Mouse (Mus musculus): Measurements from ENCODE around the gene Tmem253.
"Not testable (repeated sequence)": the region's sequence is repeated elsewhere in the genome, so short reads cannot be mapped to it uniquely, and the experiment has no call there.

Tmem253 gene

DNA sequence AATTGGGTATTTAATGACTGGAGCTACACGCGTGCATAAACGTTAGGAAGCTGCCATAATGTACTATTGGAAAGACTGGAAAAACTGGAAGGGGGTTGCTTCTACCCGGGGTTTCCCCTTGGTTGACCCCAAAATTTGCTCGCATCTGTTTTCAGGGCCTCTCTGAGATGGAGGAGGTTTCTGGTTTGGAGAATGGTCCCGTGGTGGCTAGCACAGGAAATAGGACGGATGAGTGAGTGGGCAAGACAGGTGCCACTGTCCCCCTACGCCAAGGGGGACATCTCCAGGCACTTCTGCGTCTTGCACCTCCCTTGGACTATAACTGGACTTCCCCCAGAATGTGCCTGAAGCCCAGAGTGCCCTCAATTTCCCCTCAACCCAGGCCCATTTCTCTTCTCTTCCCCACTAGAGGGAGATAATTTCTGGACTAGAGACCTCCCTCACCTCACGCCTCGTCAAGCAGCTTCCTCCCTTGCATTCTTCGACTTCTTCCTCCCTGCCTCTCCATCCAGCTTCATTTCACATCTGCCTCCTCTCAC lies 3.7 kb downstream of the Tmem253 start:
- in situ Hi-C loops (cut with MboI; ENCODE audit: unreplicated experiment in 2 of 2) = loop anchor here (10.0 to 25.0 kb wide), 4 partner anchors 86 to 932 kb away; partner anchors contain the start of genes Ang (in 1 of the 2), Ang4 (in 1 of the 2), Eddm3b (in 1 of the 2) and Hnrnpc (in 1 of the 2)

DNA sequence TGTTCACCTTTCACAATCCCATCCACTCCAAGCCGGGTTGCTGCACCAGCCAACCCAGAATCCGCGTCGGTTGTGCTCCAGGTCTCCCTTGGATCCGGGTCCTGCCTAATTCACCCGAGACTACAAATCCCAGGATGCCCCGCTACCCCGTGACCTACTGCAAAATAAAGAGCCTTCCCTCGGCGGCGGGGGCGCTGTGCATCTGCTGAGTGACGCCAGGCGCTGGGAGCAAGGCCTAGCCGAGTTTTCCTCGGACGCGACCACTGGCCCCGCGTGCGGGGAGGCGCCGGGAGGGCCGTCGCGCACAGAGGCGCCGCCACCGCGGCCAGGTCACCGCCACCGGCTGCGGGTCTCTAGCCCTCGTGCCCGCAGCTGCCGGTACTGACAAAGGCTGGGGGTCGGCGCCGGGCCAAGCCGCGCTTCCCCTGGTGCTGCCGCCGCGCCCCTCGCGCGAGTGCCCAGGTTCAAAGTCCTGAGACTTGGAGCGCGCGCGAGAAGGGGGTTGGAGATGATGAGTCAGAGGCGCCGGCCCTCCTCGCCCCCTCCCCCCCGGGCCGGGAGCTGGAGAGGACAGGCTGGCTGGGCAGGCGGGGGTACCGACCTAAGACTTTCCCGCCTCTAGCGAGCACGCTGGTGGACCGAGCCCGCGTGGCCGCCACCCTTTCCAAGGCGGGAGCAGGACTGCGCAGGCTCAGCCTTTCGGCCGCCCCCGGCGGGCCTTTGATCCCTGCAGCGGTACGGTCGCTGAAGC lies 4.3 kb downstream of the Tmem253 start:
- in situ Hi-C loops (cut with MboI; ENCODE audit: unreplicated experiment in 2 of 2) = loop anchor here (5.0 to 25.0 kb wide), 6 partner anchors 85 to 932 kb away; partner anchors contain the start of genes Ang (in 1 of the 2), Ang4 (in 1 of the 2), Eddm3b (in 1 of the 2) and Hnrnpc (in 1 of the 2)

DNA sequence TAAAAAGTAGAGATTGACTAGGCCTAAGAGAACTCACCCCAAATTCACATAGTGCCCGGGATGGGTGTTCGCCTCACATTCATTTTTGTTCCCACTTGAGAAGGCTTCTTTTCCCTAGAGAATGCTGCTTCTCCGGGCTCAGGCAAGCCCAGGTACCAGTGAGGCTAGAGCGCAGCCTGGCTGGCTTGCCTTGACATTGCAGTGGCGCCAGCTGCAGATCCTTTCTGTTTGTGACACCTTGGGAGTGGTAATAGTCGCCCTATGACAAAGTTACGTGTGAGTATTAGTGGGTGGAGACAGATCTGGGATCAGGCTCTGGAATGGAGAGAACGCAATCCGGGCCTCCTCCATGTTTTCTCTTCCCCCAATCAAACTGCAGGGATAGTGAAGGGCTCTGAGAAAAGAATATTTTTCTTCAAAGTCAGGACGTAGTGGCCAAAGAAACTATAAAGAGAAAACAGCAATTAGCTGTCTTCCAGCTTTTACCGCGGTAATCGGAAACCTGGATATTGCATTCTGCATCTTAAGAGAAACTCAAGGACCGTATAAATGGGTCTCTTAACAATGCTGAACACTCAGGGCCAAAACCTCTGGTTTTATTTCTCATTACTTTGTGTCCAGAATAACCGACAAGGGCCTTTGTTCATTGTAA lies 5.2 kb downstream of the Tmem253 start, which contains the start of gene Zfp219:
Gene Zfp219 (minus strand): TSS at position 248 of the 652 bp plus-strand sequence.
- in situ Hi-C loops (cut with MboI; ENCODE audit: unreplicated experiment in 2 of 2) = loop anchor here (5.0 to 25.0 kb wide), 5 partner anchors 118 to 933 kb away; partner anchors contain the start of genes Ang (in 1 of the 2), Ang4 (in 1 of the 2), Eddm3b (in 1 of the 2) and Rnase4 (in 1 of the 2)

GRCm38 (mm10) chr14:52021138-52021529 lies 5.7 kb downstream of the Tmem253 start:
- in situ Hi-C loops (cut with MboI; ENCODE audit: unreplicated experiment in 2 of 2) = loop anchor here (5.0 to 25.0 kb wide), 5 partner anchors 119 to 934 kb away; partner anchors contain the start of genes Ang (in 1 of the 2), Ang4 (in 1 of the 2), Eddm3b (in 1 of the 2) and Rnase4 (in 1 of the 2)

- in situ Hi-C loops (cut with MboI; ENCODE audit: unreplicated experiment in 2 of 2) = loop anchor here (5.0 to 25.0 kb wide), 5 partner anchors 119 to 934 kb away; partner anchors contain the start of genes Ang (in 1 of the 2), Ang4 (in 1 of the 2), Eddm3b (in 1 of the 2) and Rnase4 (in 1 of the 2)
Observed at GRCm38 (mm10) chr14:52021568-52022212, 6.2 kb downstream of the Tmem253 start.

GRCm38 (mm10) chr14:52022244-52022708 lies 6.8 kb downstream of the Tmem253 start:
- in situ Hi-C loops (cut with MboI; ENCODE audit: unreplicated experiment in 2 of 2) = loop anchor here (5.0 to 25.0 kb wide), 5 partner anchors 120 to 935 kb away; partner anchors contain the start of genes Ang (in 1 of the 2), Ang4 (in 1 of the 2), Eddm3b (in 1 of the 2) and Rnase4 (in 1 of the 2)

- in situ Hi-C loops (cut with MboI; ENCODE audit: unreplicated experiment in 2 of 2) = loop anchor here (5.0 to 25.0 kb wide), 5 partner anchors 121 to 936 kb away; partner anchors contain the start of genes Ang (in 1 of the 2), Ang4 (in 1 of the 2), Eddm3b (in 1 of the 2) and Rnase4 (in 1 of the 2)
Observed at GRCm38 (mm10) chr14:52022709-52023459, 7.4 kb downstream of the Tmem253 start.

DNA sequence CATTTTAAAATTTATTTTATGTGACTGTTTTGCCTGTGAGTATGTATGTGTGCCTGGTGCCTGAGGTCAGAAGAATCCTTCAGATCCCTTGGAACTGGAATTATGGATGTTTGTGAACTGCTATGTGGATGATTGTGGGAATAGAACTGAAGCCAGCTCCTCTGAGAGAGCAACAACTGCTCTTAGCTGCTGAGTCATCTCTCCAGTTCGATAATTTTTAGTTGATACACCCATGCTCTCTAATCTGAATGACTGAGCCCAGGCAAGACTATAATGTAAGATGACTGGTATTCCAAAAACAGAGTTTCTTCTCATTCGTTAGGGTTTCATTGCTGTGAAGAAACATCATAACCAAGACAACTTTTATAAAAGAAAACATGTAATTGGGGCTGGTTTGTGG lies 8.7 kb downstream of the Tmem253 start:
- in situ Hi-C loops (cut with MboI; ENCODE audit: unreplicated experiment in 2 of 2) = loop anchor here (5.0 to 25.0 kb wide), 5 partner anchors 122 to 937 kb away; partner anchors contain the start of genes Ang (in 1 of the 2), Ang4 (in 1 of the 2), Eddm3b (in 1 of the 2) and Rnase4 (in 1 of the 2)

DNA sequence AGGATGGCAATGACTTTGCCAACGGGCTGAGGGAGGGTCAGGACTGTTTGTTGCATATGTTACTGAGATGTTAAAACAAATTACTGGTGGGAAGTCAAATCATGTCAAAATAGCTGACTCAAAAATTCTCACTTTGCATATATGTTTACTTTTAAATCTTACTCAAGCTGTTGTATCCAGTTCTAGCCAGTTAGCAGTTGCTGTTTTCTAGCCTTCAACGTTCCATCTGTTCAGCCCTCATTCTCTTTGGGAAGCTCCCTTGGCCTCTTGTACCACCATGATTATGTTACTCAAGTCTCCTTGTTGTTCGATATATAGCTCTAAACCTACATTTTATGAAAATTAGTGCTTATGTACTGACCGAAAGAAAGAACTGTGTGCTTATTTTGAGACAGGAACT lies 10.9 kb downstream of the Tmem253 start:
- in situ Hi-C loops (cut with MboI; ENCODE audit: unreplicated experiment in 2 of 2) = loop anchor here in 1 of 2 experiments (10.0 kb wide), 1 partner anchor 308 kb away; no protein-coding TSS in a partner anchor

DNA sequence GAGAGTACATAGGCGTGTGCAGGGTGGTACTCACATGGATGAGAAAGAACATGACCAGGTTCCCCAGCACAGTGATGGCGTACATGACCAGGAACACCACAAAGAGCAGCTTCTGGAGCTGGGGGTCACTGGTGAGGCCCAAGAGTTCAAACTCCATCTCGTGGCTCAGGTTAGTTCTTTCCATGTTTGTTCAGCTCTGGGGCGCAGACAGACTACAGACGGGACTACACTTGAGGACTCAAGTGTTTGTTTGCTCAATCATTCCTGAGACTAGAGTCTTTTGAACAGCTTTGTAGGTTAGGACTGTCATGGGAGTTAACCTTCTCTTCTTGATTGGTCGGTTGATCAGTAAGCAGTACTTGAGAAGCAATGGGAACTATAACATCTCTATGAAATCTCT lies 20.5 kb downstream of the Tmem253 start:
- in situ Hi-C loops (cut with MboI; ENCODE audit: unreplicated experiment in 2 of 2) = no loop called here

DNA sequence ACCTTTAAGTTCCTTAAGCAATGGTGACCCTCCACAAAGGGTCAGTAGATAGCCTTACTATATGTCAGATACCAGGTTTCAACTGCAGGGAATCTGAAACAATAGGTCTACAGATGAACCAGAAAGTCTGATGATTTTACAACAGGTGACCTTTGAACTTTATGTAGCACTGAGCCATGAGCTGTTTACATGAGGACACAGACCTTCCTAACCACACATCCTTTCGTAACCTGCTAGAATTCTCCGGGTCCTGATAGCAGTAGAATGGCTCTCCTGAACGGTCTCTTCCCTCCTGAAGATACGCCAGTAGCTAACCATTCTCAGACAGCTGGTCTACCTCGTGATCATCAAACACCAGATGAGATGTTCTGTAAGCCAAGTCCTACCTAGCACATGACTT lies 23.9 kb downstream of the Tmem253 start:
- in situ Hi-C loops (cut with MboI; ENCODE audit: unreplicated experiment in 2 of 2) = no loop called here

DNA sequence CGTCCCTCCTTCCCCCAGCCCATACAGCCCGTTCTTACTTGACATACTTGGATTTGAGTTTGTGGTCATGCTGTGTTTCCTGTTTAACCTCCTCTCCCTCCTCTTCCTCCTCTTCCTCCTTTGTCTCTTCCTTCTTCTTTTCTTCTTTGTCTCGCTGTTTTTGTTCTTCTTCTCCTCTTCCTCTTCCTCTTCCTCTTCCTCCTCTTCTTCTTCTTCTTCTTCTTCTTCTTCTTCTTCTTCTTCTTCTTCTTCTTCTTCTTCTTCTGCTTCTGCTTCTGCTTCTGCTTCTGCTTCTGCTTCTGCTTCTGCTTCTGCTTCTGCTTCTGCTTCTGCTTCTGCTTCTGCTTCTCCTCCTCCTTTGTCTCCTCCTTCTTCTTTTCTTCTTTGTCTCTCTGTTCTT lies 26.9 kb downstream of the Tmem253 start, which contains the start of gene Olfr221:
Gene Olfr221 (minus strand): TSS at position 101 of the 400 bp plus-strand sequence.
- in situ Hi-C loops (cut with MboI; ENCODE audit: unreplicated experiment in 2 of 2) = not testable (repeated sequence)

GRCm38 (mm10) chr14:52043446-52043845 lies 28.0 kb downstream of the Tmem253 start:
- in situ Hi-C loops (cut with MboI; ENCODE audit: unreplicated experiment in 2 of 2) = no loop called here

- in situ Hi-C loops (cut with MboI; ENCODE audit: unreplicated experiment in 2 of 2) = no loop called here
Observed at GRCm38 (mm10) chr14:52044901-52045678, 29.6 kb downstream of the Tmem253 start.

GRCm38 (mm10) chr14:52045966-52046565 lies 30.6 kb downstream of the Tmem253 start:
- in situ Hi-C loops (cut with MboI; ENCODE audit: unreplicated experiment in 2 of 2) = no loop called here

GRCm38 (mm10) chr14:52052720-52053119 lies 37.3 kb downstream of the Tmem253 start:
- in situ Hi-C loops (cut with MboI; ENCODE audit: unreplicated experiment in 2 of 2) = not testable (repeated sequence)

DNA sequence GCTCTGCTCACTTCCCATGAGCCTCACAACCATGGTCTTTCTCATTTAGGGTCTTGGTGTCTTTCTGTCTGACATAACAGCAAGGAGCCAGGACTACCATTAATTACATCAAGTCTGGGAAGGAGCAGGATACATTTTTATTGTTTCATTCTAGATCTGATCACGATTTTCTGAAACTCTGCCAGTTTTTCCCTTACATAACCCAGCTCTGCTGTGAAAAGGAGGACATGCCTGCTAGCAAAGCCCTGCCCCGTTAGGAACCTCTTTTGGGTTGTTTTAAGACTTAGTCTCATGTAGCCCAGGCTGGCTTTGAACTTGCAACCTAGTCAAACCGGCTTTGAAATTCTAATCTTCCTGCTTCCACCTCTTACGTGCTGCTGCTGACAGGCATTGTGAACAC lies 44.5 kb downstream of the Tmem253 start:
- in situ Hi-C loops (cut with MboI; ENCODE audit: unreplicated experiment in 2 of 2) = no loop called here

GRCm38 (mm10) chr14:52060800-52061199 lies 45.3 kb downstream of the Tmem253 start:
- in situ Hi-C loops (cut with MboI; ENCODE audit: unreplicated experiment in 2 of 2) = no loop called here

All from v-Abl transformed pro-B cells (cell line).